Mouse (Mus musculus) lung, postnatal 14 days (tissue): ENCODE measurements around the gene Fgg.

ENCODE experiments used
- DNase-seq: peaks from one replicate; pipeline ENCODE4 v3.0.0; 2021

Gene Fgg

DNA sequence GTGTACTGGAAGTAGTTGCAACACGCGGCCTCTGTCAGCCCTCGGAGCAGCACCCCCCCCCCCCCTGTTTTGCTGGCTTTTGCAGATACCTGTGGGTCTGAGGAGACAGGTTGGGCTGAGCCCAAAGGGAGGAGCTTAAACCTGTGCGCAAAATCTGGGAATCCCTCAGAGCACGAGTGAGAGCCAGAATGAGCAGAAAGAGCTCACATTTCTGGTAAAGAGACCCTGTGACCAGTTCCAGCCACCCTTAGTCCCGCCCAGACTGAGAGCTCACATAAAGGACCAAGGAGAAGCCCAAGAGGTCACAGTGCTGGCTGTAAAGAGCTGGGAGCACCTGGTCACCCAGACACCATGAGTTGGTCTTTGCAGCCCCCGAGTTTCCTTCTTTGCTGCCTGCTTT lies at the start of gene Fgg:
TSS of gene Fgg (plus strand) at position 168 of the 400 bp plus-strand sequence.
- DNase-seq, result no peak

- no peak for DNase-seq
Observed at GRCm38 (mm10) chr3:82971046-82971445, 36.5 kb upstream of the Fgg start.

GRCm38 (mm10) chr3:82980818-82981217 lies 26.7 kb upstream of the Fgg start:
- peak; percentile 64 for DNase-seq

DNA sequence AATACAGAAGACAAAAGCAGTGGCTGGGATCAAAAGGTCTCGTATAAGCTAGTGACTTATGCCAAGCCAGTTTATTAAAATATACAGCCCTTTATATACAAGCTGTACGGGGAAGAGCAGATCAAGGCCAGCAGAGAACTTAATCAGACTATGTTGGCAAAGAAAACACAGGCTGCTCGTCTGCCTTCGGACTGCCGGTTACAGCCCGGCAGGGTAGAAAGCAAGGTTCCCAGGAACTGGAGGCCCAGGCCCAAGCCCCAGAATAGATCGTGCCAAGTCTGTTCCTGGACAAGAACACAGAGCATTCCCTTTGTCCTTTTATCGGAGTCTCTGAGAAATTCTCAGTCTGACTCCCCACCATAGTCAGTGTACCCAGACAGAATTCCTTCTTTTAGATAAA lies 25.7 kb upstream of the Fgg start:
- DNase-seq, result no peak

GRCm38 (mm10) chr3:82984840-82985239 lies 22.7 kb upstream of the Fgg start:
- no peak for DNase-seq

DNA sequence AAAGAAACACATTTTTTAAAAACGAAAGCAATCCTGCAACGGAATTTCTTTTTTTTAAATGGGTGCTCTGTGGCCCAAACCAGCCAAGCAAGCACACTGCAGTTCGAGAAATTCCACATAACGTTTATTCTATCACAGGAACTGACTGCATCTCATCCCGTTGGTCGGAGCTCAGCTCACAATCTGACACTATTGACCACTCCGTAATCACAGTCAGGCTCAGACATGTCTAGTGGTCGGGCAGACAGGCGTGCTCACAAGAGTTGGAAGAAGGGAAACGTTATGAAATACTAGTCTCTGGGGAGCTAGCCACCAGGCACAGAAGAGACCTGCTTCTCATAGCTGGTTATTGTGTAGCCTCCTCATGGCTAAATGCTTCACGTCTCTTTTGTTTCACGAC lies 15.6 kb upstream of the Fgg start:
- no peak for DNase-seq

DNA sequence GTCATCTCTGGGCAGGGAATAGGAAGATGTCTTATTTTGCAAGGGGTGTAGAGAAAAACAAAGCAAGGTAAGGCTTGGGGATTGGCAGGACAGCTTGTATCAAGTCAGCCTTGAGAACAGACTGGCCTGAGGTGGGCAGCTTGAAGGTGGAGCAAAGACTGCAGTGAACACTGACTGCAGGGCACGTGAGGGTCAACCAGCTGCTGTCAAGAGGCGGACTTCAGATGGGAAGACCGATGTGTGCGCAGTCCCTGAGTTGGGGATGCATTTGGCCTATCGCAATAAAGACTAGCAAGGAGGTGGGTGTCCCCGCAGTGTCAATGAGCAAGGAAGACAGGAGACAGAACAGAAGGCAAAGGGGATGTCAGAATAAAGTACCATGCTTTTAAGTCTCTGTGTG lies 14.6 kb upstream of the Fgg start:
- DNase-seq, result no peak

GRCm38 (mm10) chr3:82995368-82995767 lies 12.2 kb upstream of the Fgg start:
- peak; percentile 69 for DNase-seq

DNA sequence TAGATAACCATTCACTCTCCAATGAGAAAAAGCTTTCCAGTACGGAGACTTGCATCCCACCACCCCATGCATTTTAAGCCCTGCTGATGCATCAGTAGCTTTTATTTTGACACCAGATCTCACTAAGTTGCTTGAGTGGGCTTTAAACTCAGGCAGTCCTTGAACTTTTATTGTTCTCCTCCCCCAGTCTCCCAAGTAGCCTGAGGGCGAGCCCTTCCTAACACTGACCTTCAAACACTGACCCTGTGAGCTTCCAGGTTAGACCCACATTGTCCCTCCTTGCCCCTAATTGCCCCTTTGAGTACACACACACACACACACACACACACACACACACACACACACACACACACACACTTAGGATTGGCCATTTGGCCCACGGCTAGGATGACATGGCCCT lies 10.9 kb upstream of the Fgg start:
- DNase-seq, result no peak

GRCm38 (mm10) chr3:82998772-82999463 lies 8.6 kb upstream of the Fgg start:
- peak; percentile 65 for DNase-seq

DNA sequence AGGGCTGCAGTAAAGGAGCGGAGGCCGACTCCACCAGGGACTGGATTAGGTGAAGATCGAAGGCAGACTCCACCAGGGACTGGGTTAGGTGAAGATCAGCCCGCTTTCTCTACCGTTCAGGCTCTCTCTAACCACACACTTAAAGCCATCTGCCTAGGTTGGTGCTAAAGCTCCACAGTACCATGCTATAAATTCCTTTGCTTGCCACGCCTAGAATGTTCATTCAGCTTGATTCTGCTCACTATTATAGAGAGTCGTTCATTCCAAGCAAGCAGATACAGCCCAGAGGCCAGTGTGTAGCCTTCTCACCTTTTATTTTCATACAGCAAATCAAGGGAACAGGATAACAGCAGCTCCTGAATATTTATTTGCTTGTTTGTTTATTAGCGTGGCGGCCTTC lies 7.5 kb upstream of the Fgg start:
- DNase-seq, result no peak

DNA sequence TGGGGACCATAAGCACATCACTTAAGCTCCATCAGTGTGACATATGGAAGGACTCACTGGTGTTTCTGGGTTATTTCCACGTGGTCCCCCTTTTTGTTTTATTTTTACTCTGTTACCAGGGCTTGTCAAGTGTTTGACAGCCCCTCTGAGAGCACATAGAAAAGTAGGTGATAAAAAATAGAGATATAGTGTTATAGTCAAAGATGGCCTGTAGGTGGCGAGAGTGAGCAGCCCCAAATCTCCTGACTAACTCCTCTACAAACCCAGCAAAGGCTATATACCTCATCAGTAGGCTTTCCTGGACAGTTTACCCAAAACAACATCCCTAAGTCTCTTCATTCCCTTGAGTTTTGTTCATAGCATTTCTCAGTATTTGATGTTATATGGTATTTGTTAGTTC lies 5.3 kb upstream of the Fgg start:
- DNase-seq, result peak; percentile 54

DNA sequence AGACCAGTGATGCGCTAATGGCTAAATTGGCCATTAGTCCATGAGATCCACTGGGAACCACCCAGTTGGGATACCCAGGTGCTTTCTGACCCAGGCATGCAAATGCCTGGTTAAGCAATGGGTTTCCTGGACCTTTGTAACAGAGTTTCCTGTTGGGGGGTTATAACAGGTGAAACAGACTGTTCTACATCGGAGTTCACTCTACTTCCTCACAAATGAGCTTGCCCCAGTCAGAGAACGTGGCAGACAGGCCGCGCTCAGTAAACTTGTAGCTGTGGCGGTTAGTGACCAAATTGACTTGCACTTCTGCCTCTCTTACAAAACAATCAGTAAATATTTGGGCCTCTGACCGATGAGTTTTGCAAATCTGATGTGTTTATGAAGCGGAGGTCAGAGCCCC lies 4.5 kb upstream of the Fgg start:
- DNase-seq, result no peak

DNA sequence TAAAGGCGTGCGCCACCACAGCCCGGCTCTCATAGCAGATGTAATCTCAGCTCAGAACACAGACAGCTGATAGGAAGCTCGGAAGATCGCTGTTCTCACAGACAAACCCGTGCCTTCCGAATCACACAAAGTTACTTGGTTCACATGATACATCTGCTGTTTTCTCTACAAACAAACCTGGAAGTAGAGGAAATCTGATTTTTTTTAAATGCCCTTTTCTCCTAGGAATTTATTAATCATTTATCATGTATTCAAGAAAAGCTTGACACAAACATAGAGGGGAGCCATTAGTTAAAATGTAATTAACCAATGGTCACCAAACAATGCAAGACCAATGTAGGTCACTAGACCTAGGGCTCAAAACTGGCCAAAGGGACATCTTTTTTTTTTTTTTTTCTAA lies 2.7 kb upstream of the Fgg start:
- no peak for DNase-seq

- DNase-seq, result no peak
Observed at GRCm38 (mm10) chr3:83010291-83010690, 2.8 kb downstream of the Fgg start.

DNA sequence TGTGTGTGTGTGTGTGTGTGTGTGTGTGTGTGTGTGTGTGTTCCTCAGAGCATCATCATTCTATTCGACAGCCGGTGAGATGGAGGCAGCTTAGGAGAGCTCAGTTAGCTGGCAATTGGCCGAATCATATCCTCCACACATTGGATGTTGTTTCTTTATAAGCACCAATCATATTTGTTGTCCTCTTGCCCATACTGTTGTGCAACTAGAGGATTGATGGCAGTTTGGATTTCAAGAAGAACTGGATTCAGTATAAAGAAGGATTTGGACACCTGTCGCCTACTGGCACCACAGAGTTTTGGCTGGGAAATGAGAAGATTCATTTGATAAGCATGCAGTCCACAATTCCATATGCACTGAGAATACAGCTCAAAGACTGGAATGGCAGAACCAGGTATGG lies 3.6 kb downstream of the Fgg start:
- no peak for DNase-seq

- DNase-seq, result no peak
Observed at GRCm38 (mm10) chr3:83011565-83011964, 4.0 kb downstream of the Fgg start.

DNA sequence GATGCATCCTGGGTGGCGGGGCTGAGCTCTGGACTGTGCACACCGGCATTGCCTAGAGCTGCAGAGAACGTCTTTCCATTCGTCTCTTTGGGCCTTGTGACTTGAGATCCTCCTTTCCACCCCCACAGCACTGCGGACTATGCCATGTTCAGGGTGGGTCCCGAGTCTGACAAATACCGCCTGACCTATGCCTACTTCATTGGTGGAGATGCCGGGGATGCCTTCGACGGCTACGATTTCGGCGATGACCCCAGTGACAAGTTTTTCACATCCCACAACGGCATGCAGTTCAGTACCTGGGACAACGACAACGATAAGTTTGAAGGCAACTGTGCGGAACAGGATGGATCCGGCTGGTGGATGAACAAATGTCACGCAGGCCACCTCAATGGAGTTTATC lies 5.1 kb downstream of the Fgg start:
- no peak for DNase-seq

DNA sequence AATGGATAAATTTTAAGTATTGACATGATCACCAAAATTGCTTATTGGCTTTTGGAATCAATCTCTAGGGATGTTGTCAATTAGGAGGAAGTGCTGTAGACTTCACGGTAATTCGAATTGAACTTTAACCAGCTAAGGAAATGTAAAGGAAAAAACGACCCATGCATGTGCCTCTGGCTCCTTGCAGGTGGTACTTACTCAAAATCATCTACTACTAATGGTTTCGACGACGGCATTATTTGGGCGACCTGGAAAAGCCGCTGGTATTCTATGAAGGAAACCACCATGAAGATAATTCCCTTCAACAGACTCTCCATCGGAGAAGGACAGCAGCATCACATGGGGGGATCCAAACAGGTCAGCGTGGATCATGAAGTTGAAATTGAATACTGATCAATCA lies 6.4 kb downstream of the Fgg start:
- DNase-seq, result no peak

DNA sequence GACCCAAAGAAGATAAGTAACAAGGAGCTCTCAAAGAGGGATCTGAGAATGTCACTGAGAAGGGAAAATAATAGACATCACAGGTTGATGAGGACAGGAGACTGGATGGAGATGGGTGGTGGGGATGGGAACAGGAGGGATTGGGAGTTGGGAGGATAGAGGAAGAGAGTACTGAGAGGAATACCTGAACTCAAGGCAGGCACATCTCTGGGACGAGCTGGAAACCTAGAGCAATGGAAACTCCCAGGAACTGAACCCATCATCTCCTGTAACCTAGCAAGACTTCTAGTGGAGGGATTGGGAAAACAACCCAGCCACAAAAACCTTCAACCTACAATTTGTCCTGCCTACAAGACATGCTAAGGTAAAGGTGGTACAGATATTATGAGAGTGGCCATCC lies 8.7 kb downstream of the Fgg start:
- no peak for DNase-seq

DNA sequence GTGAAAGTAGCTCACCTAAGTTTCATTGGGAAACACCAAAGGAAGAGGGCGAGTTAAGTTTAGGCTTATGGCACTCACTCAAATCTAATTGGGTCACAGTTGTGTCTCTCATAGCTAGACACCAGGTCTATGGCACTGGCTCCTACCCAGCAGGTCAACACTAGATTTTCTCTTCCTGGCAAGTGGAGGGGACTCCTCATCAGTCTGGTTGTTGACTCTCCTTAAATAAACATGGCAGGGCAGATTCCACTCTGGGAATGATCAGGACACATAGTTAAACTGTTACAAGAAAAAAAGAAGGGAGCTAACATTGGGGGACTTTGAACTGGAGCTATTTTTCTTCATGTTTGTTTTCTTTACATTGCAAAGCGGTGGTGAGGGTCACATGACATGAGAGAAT lies 12.9 kb downstream of the Fgg start:
- DNase-seq, result no peak

- no peak for DNase-seq
Observed at GRCm38 (mm10) chr3:83021176-83021575, 13.7 kb downstream of the Fgg start.

GRCm38 (mm10) chr3:83025036-83025435 lies 17.5 kb downstream of the Fgg start:
- no peak for DNase-seq

DNA sequence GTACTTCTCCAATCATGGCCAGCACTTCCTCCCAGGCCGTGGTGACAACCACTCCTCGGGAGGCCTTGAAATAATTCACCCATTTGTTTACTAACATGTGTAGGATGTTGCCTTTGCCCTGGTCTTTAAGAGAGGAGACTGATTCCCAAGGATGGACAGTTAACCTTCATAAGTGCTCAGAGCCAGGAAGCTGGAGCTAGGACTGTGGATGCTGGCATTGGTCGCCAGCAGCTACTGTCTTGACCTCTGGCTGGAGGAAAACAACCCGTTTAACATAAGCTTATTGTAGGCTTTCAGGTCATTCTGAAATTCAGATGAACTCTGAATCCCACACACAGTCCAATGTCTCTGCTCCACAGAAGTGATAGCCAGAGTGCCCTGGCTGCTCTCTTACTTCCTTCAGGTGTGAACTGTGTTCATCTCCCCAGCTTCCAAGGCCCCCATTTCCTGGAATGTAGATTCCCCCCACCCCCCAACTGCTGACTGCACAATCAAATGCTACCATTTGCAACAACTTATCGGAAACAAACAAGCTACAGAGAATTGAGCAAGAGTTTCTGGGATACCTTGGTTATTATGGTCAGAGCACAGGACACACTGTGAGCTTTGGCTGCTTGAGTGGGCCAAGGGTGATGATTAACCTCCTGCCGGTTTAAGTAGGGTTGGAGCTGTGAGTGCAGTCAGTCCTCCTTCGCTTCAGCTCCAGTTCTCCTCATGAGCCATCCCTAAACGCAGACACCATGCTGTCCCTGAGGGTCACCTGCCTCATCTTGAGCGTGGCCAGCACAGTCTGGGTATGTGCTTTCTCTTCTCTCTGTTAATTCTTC lies 18.2 kb downstream of the Fgg start, which contains the start of gene Fga:
TSS of gene Fga (plus strand) at position 602 of the 827 bp plus-strand sequence.
- DNase-seq, result no peak
